ENCODE assay signal across 8 mouse cellular contexts in genomic region chr19:38054149-38054719, GRCm38 (mm10). TPM values are rescaled to one million over a fixed set of nuclear protein-coding genes. Genes with fewer than 3 reads are reported as not detected.
A peak's percentile ranks its signal among the peaks of the same experiment; 100 is the strongest.
DNase-seq lines count a peak whose midpoint lies in the region; ATAC-seq and TF ChIP-seq lines count a peak whose summit lies in the region.

No protein-coding gene starts in this region.

- intact Hi-C loops in heart, postnatal 14 days (cut with DNase I) = no loop called here

- H3K4me2 ChIP-seq in embryonic facial prominence, embryonic 13.5 days = peak overlapping the region; percentile 84

- H3K4me1 ChIP-seq in liver, adult 2 months (ENCODE audit: control insufficient read depth, insufficient read depth, low read length) = no peaks in the 10 kb centered on the region
- H3K4me1 ChIP-seq in embryonic facial prominence, embryonic 13.5 days = peaks cover 25% of the 10 kb centered on the region

- H3K9ac ChIP-seq in liver, adult 2 months (ENCODE audit: low read depth, low read length) = peak overlapping the region; percentile 30; the same call in 1 of the 2 replicates
- peak overlapping the region; percentile 64 for H3K9ac ChIP-seq in embryonic facial prominence, embryonic 13.5 days

- no peak overlapping the region for H3K27ac ChIP-seq in liver, adult 2 months (replicated peaks; ENCODE audit: insufficient read depth, low read depth, low read length)
- peak overlapping the region; percentile 52; the same call in 1 of the 2 replicates for H3K27ac ChIP-seq in embryonic facial prominence, embryonic 13.5 days

- TF ChIP-seq POLR2A in liver, adult 2 months (IDR thresholded peaks at IDR 0.05; ENCODE audit: extremely low read depth, insufficient read depth, low read length) = no peak

- H3K9me3 ChIP-seq in embryonic facial prominence, embryonic 13.5 days = no peaks in the 10 kb centered on the region

- WGBS in liver, adult 2 months = under 1% methylated on average over 23 of the region's 23 CpGs
- WGBS in embryonic facial prominence, embryonic 13.5 days = under 1% methylated on average over 23 of the region's 23 CpGs

- ATAC-seq in embryonic facial prominence, embryonic 13.5 days (ENCODE audit: insufficient number of reproducible peaks, insufficient read depth, low FRiP score, low TSS enrichment, low read depth) = peak; percentile 90
- peak; percentile 81 for ATAC-seq in megakaryocyte, adult 5-6 weeks (ENCODE audit: poor library complexity, severe bottlenecking)

- H3K27me3 ChIP-seq in liver, adult 2 months (ENCODE audit: control insufficient read depth, insufficient read depth, low read length) = no peaks in the 10 kb centered on the region
- H3K27me3 ChIP-seq in embryonic facial prominence, embryonic 13.5 days = no peaks in the 10 kb centered on the region
- H3K27me3 ChIP-seq in splenic B cell, adult 2 months (ENCODE audit: control insufficient read depth, insufficient read depth, low read length, poor library complexity, severe bottlenecking) = no peaks in the 10 kb centered on the region

- no peaks in the 10 kb centered on the region for H3K36me3 ChIP-seq in liver, adult 2 months (ENCODE audit: control insufficient read depth, insufficient read depth, low read length)
- H3K36me3 ChIP-seq in embryonic facial prominence, embryonic 13.5 days = peaks cover 10% of the 10 kb centered on the region
- H3K36me3 ChIP-seq in splenic B cell, adult 2 months (ENCODE audit: control insufficient read depth, insufficient read depth, low read length, poor library complexity, severe bottlenecking) = no peaks in the 10 kb centered on the region

- peak; percentile 71 for DNase-seq in liver, adult 2 months (ENCODE audit: extremely low read depth, low read depth, low spot score)
- DNase-seq in liver = no peak
- DNase-seq in NIH3T3 (ENCODE audit: low read depth) = peak; percentile 89
- DNase-seq in heart, postnatal 14 days = peak; percentile 79
- DNase-seq in layer of hippocampus, postnatal 10 days (ENCODE audit: low spot score in 2 of 2) = peak; percentile 65 to 77
- DNase-seq in splenic B cell, adult 2 months (ENCODE audit: low read depth, low spot score) = peak; percentile 90

- TF ChIP-seq CTCF in liver, adult 2 months (IDR thresholded peaks at IDR 0.05; ENCODE audit: low read depth, low read length) = no peak

- H3K79me2 ChIP-seq in liver, adult 2 months (ENCODE audit: control insufficient read depth, insufficient read depth, low read length) = no peaks in the 10 kb centered on the region

- peak overlapping the region; percentile 72 for H3K4me3 ChIP-seq in liver, adult 2 months (ENCODE audit: insufficient read depth, low read depth, low read length)
- H3K4me3 ChIP-seq in embryonic facial prominence, embryonic 13.5 days = peak overlapping the region; percentile 65

RNA-seq across cellular contexts. Expression of gene Cep55, which starts 0.6 kb away (rescaled TPM):
- total RNA-seq in liver, adult 2 months (2014; rRNA removed) = 0.18 and 0.60 TPM in 2 replicates
- polyA plus RNA-seq in liver, adult 2 months (2012; rRNA removed) = 0.05 TPM in 1 of 2 replicates, not detected in the other
- 19.1 and 21.8 TPM in 2 replicates for polyA plus RNA-seq in embryonic facial prominence, embryonic 13.5 days (2015; fragmentation: Nextera tagmentation; extraction: Ambion mirVana)
- total RNA-seq in heart, postnatal 14 days (2021) = 1 to 10 TPM; 2.5 to 3.5 TPM
- 1 to 10 TPM; 1.9 to 2.1 TPM for total RNA-seq in layer of hippocampus, postnatal 10 days (2021)
- 50.9 and 59.7 TPM in 2 replicates for total RNA-seq in megakaryocyte, adult 5-6 weeks (2015)
- total RNA-seq in megakaryocyte, adult 5-6 weeks (2017) = 68.9 and 80.2 TPM in 2 replicates

RNA-seq across cellular contexts. Expression of gene Myof, which starts 10.9 kb away (rescaled TPM):
- 2.1 TPM in 2 replicates for total RNA-seq in liver, adult 2 months (2014; rRNA removed)
- polyA plus RNA-seq in liver, adult 2 months (2012; rRNA removed) = 0.48 and 0.60 TPM in 2 replicates
- 12.2 and 12.7 TPM in 2 replicates for polyA plus RNA-seq in embryonic facial prominence, embryonic 13.5 days (2015; fragmentation: Nextera tagmentation; extraction: Ambion mirVana)
- 10 to 100 TPM; 14.3 to 15.9 TPM for total RNA-seq in heart, postnatal 14 days (2021)
- 1 to 10 TPM; 6.6 to 8.0 TPM for total RNA-seq in layer of hippocampus, postnatal 10 days (2021)
- total RNA-seq in megakaryocyte, adult 5-6 weeks (2015) = 11.1 and 12.2 TPM in 2 replicates
- 6.0 and 9.0 TPM in 2 replicates for total RNA-seq in megakaryocyte, adult 5-6 weeks (2017)

RNA-seq across cellular contexts. Expression of gene Ffar4, which starts 42.6 kb away (rescaled TPM):
- total RNA-seq in liver, adult 2 months (2014; rRNA removed) = 0.09 and 0.13 TPM in 2 replicates
- 0.58 and 0.83 TPM in 2 replicates for polyA plus RNA-seq in liver, adult 2 months (2012; rRNA removed)
- not detected in 2 replicates for polyA plus RNA-seq in embryonic facial prominence, embryonic 13.5 days (2015; fragmentation: Nextera tagmentation; extraction: Ambion mirVana)
- total RNA-seq in heart, postnatal 14 days (2021) = 1 to 10 TPM in 1 of 2 experiments, under 1 TPM in 1; 0.15 to 1.2 TPM
- not detected for total RNA-seq in layer of hippocampus, postnatal 10 days (2021)
- total RNA-seq in megakaryocyte, adult 5-6 weeks (2015) = 0.23 and 0.96 TPM in 2 replicates
- 0.73 and 0.81 TPM in 2 replicates for total RNA-seq in megakaryocyte, adult 5-6 weeks (2017)

Comparison
In these comparisons a context has a peak if more than half of its experiments do, and no peak if none do; other contexts are left out.
1. RNA of gene Cep55, which starts 0.6 kb away (total RNA-seq): 50.9 to 80.2 TPM in megakaryocyte, adult 5-6 weeks; 2.5 to 3.5 TPM in heart, postnatal 14 days, 1.9 to 2.1 TPM in layer of hippocampus, postnatal 10 days and 0.18 to 0.60 TPM in liver, adult 2 months; every median in the first group is over 10 times any median in the second.